Mouse (Mus musculus) frontal cortex, postnatal 25 days (tissue): Measurements from ENCODE around the gene Prima1.

Source experiments
- DNase-seq, 2 experiments: peaks; one replicate each; pipeline ENCODE4 v3.0.0; 2022; ENCODE audit warnings: low spot score in 2 of 2

Prima1 gene

GRCm38 (mm10) chr12:103242083-103242581, at the start of gene Prima1:
TSS of gene Prima1 (minus strand) at chr12:103242150.
- peak; percentile 25 for DNase-seq

- no peak for DNase-seq
These were observed 45.3 kb upstream of the Prima1 start for GRCm38 (mm10) chr12:103287276-103287675.

DNA sequence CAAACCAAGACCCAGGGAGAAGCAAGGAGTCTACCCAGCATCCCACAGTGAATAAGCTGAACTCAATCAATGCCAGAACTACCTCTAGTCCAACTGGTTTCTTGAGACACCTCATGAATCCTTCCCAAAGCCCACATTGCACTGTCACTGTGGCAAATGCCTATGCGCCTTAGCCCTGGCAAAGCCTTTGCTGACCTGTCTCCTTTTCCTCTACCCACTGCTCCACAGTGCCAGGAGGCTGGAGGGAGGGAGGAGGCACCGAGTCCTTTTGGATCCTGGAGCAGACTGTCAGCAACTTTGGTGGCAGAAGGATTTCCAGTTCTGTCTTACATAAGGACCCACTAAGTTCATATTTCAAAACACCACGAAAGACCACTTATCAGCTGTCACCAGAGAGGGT, 41.5 kb upstream of the Prima1 start:
- DNase-seq: no peak

DNA sequence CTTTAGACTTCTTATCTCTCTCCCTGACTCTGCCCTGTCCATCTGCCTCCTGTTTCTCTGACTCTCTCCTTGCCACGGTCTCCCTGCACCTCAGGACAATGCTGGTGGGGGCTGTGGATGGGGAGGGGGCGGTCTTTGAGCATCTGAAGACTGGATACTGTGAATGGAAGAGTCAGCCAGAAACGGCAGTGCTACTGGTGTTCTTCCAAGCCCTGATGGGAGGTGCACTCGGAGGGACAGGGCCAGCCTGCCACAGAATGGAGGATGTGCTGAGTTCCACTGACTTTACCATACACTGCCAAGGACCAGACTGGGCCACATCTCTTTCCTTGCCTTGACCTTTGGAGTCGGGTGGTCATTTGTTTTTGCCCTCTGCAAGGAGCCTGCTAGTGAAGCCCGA, 41.0 kb upstream of the Prima1 start:
- DNase-seq: no peak

DNA sequence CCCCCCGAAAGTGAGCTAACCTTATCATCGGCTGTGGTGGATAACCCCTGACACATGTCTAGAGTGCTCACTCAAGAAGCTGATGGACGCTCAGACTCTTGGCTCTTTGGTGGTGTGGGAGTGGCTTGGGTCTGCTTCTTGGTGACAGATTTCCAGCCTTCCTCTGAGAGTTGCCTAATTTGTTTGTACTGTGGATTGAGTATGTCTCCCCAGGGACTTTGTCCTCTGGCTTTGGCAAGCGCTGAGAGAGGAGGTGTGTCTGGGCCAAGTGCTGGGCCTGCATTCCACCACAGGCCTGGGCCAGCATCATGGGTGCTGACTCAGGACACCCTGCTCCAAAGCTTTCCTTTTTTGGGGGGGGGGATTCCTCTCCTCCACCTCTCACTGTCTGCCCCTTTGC, 40.0 kb upstream of the Prima1 start:
- DNase-seq: no peak

- no peak for DNase-seq
These were observed 39.5 kb upstream of the Prima1 start for GRCm38 (mm10) chr12:103281491-103281890.

- no peak for DNase-seq
These were observed 34.5 kb upstream of the Prima1 start for GRCm38 (mm10) chr12:103276422-103276821.

- DNase-seq: no peak
These were observed 31.8 kb upstream of the Prima1 start for GRCm38 (mm10) chr12:103273732-103274131.

- no peak for DNase-seq
These were observed 31.1 kb upstream of the Prima1 start for GRCm38 (mm10) chr12:103273051-103273450.

GRCm38 (mm10) chr12:103272176-103272575, 30.2 kb upstream of the Prima1 start:
- DNase-seq: no peak

- no peak for DNase-seq
These were observed 24.7 kb upstream of the Prima1 start for GRCm38 (mm10) chr12:103266605-103267004.

- DNase-seq: no peak
These were observed 20.3 kb upstream of the Prima1 start for GRCm38 (mm10) chr12:103262017-103262865.

DNA sequence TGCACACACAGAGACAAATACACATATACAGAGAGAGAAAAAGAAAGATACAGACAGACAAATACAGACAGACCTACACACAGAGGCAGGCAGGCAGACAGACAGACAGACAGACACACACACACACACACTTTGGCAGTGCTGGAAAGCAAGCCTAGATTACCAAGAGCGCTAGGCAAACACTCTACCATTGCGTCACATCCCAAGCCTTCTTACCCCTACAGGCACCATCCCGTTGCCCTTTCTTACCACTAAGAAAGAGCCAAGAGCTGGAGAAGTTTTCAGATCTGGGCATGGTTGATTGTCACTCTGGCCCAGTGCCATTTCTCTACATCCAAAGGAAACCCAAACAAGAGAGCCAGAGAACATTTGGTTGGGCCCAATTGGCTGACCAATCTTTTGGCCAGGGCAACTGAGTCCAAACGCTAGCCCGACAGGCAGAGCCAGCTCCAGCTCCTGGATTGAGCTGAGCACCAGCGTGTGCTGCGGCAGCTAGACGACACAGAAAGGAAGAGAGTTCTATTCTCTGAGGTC, 11.0 kb upstream of the Prima1 start:
- no peak for DNase-seq

DNA sequence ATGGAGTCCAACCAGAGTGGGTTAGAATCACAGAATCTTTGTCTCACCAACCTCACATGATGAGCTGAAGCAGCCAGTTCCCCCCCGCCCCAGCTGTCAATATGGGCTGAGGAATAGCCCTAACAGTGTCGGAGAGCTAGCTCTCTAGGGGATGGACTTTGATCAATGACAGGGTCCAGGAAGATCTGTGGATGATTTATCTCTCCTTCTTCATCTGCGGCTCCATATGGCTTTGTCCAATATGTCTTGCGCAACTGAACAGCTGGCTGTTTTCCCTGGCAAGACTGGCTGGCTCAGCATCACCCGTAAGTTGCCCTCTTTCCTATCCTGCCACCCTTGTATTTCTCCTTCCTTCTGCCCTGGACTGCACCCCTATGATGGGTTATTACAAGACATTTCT, 9.2 kb upstream of the Prima1 start:
- no peak for DNase-seq

DNA sequence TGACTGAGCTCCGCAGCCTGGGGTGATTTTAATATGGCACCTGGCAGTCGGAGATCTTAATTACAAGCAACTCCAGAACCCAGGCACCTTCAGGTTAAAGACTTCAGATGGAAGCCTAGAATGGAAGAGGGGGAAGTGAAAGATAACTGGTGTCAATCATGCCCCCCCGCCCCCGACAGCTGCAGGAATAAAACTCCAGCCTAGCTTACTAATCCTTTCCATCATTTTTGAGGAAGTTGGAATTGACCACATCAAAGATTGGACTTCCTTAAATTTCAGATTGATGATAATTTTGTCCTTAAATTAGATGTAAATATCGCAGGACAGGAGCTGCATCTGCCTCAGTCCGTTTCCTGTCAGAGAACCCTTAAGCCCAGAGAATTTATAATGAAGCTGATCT, 8.4 kb upstream of the Prima1 start:
- no peak for DNase-seq

- DNase-seq: no peak
These were observed 1.1 kb upstream of the Prima1 start for GRCm38 (mm10) chr12:103243041-103243440.

- DNase-seq: peak; percentile 25 to 27
These were observed 658 bp upstream of the Prima1 start for GRCm38 (mm10) chr12:103242591-103243025.

- DNase-seq: no peak
These were observed 453 bp downstream of the Prima1 start for GRCm38 (mm10) chr12:103241311-103242082.

- no peak for DNase-seq
These were observed 3.0 kb downstream of the Prima1 start for GRCm38 (mm10) chr12:103238924-103239460.

GRCm38 (mm10) chr12:103235856-103236255, 6.1 kb downstream of the Prima1 start:
- no peak for DNase-seq

DNA sequence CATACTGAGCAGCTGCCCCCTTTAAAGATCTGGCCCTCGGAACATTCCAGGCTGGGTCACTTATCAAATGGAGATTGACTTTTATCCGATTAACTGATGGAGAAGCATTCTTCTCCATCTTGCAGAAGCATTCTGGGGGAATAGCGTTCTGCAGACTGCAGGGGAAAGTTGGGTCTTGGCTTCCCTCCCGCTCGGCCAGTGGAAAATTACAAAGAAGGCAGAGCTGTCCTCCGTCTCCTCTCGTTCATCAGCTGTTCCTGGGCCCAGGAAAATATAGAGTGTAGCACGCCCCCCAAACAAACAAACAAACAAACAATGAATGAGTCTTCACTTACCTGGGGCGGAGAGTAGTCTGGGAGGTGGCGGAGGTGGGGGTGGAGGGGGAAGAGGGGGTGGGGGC, 6.7 kb downstream of the Prima1 start:
- no peak for DNase-seq

- DNase-seq: no peak
These were observed 12.9 kb downstream of the Prima1 start for GRCm38 (mm10) chr12:103229058-103229457.
